Mouse (Mus musculus) thymus, adult 2 months (tissue): ENCODE data around the gene Ckap4.

ENCODE experiments used
- CTCF ChIP-seq: fragments of 200-500 bp; IDR thresholded peaks from 2 replicates; pipeline ENCODE4 v1.5.1; 2012; ENCODE audit warnings: mild to moderate bottlenecking, control low read depth, low read length, moderate library complexity, borderline replicate concordance; ENCODE audit not compliant: control insufficient read depth, poor library complexity, insufficient read depth; ENCODE audit errors: extremely low read depth
- POLR2A ChIP-seq: fragments of 200-500 bp; IDR thresholded peaks from 2 replicates; pipeline ENCODE4 v1.6.1; 2012; ENCODE audit warnings: mild to moderate bottlenecking, low read length, control low read depth, moderate library complexity; ENCODE audit not compliant: control insufficient read depth, poor library complexity, insufficient read depth; ENCODE audit errors: extremely low read depth

DNA sequence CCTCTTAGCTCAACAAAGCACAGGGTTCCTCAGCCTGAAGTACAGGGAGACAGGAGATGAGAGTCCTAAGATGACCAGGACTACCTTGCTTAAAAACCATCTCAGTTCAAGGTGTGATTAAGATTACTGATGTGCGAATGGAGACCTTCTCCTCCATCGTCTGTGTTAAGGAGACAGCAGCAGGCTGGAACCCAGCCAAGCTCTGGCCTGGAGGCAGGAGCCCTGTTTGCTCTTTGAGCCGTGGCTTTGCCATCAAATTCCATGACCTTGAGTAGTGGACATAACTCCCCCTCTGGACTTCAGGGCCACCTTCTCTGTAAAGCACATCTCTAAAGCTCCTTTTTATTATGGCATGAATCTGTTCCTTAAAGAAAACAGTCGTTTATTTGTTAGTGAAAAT, 2.0 kb upstream of the Ckap4 start:
- TF ChIP-seq POLR2A (no peak), CTCF (no peak)
